Mouse (Mus musculus): ENCODE data around the gene Klhl29. TPM values are rescaled to one million over a fixed set of nuclear protein-coding genes. Genes with fewer than 3 reads are reported as not detected.

Gene Klhl29
- total and polyA plus RNA-seq, 2 experiments from 2014 or later: 3.0 to 16.7 TPM

DNA sequence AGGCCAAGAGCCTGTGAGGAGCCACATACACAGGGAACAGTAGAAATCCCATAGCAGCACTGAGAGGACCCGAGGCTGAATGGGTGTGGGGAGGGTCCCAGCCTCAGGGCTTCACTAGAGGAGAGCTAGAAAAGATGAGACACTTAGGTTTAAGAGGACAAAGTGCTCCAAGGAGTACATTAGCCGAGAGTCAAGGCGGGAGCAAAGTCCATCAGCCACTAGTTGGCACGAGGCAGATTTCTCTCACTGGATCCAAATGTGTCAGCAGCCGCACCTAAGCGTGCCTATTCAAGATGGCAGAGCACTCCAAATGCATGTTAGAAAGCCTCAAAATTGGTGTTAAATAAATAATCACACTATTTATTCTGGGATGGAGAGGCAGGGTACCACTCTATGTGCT is 90.5 kb downstream of the Klhl29 start:
- no peaks in the 10 kb centered on the region for H3K9me3 ChIP-seq (ENCODE audit: low read length)
- 90% methylated on average over 6 of the region's 6 CpGs for WGBS
- H3K4me3 ChIP-seq (ENCODE audit: low read length): no peak overlapping the region
- no peaks in the 10 kb centered on the region for H3K27me3 ChIP-seq (ENCODE audit: insufficient read depth, low read length)
- no peak overlapping the region for H3K4me2 ChIP-seq (ENCODE audit: low read depth, low read length)
- DNase-seq (ENCODE audit: low spot score) (no peak), ATAC-seq (no peak)
- no peak overlapping the region for H3K9ac ChIP-seq (replicated peaks; ENCODE audit: low read length)
- no peak for TF ChIP-seq CTCF (IDR thresholded peaks at IDR 0.05; ENCODE audit: low read depth)
- H3K4me1 ChIP-seq (ENCODE audit: insufficient read depth, low read length): peaks cover under 1% of the 10 kb centered on the region; the same call in 1 of the 2 replicates
- no peaks in the 10 kb centered on the region for H3K36me3 ChIP-seq (ENCODE audit: insufficient read depth, low read length)
- H3K27ac ChIP-seq: no peak overlapping the region

- no peak for DNase-seq (ENCODE audit: low spot score)
- no peak for TF ChIP-seq CTCF (IDR thresholded peaks at IDR 0.05; ENCODE audit: low read depth)
- Histone ChIP-seq H3K36me3 (ENCODE audit: insufficient read depth, low read length) (no peaks in the 10 kb centered on the region), H3K9me3 (ENCODE audit: low read length) (no peaks in the 10 kb centered on the region), H3K4me2 (ENCODE audit: low read depth, low read length) (no peak overlapping the region), H3K4me3 (ENCODE audit: low read length) (no peak overlapping the region), H3K9ac (replicated peaks; ENCODE audit: low read length) (no peak overlapping the region), H3K27me3 (ENCODE audit: insufficient read depth, low read length) (no peaks in the 10 kb centered on the region), H3K4me1 (ENCODE audit: insufficient read depth, low read length) (peaks cover 5% of the 10 kb centered on the region; the same call in 1 of the 2 replicates), H3K27ac (no peak overlapping the region)
- no peak for ATAC-seq
- WGBS: 61% methylated on average over 2 of the region's 2 CpGs
Measured at GRCm38 (mm10) chr12:5283654-5284053, 91.8 kb downstream of the Klhl29 start.

GRCm38 (mm10) chr12:5282611-5283010 is 92.9 kb downstream of the Klhl29 start:
- H3K27me3 ChIP-seq (ENCODE audit: insufficient read depth, low read length): no peaks in the 10 kb centered on the region
- no peaks in the 10 kb centered on the region for H3K9me3 ChIP-seq (ENCODE audit: low read length)
- no peak overlapping the region for H3K27ac ChIP-seq
- no peak overlapping the region for H3K4me2 ChIP-seq (ENCODE audit: low read depth, low read length)
- DNase-seq (ENCODE audit: low spot score) (no peak), ATAC-seq (no peak)
- WGBS: 77% methylated on average over 2 of the region's 2 CpGs
- peaks cover 5% of the 10 kb centered on the region; the same call in 1 of the 2 replicates for H3K4me1 ChIP-seq (ENCODE audit: insufficient read depth, low read length)
- TF ChIP-seq CTCF (IDR thresholded peaks at IDR 0.05; ENCODE audit: low read depth): no peak
- H3K4me3 ChIP-seq (ENCODE audit: low read length): no peak overlapping the region
- H3K9ac ChIP-seq (replicated peaks; ENCODE audit: low read length): no peak overlapping the region
- no peaks in the 10 kb centered on the region for H3K36me3 ChIP-seq (ENCODE audit: insufficient read depth, low read length)

GRCm38 (mm10) chr12:5279873-5280272 is 95.6 kb downstream of the Klhl29 start:
- no peak overlapping the region for H3K27ac ChIP-seq
- H3K9me3 ChIP-seq (ENCODE audit: low read length): no peaks in the 10 kb centered on the region
- H3K36me3 ChIP-seq (ENCODE audit: insufficient read depth, low read length): no peaks in the 10 kb centered on the region
- ATAC-seq: no peak
- TF ChIP-seq CTCF (IDR thresholded peaks at IDR 0.05; ENCODE audit: low read depth): no peak
- peaks cover 17% of the 10 kb centered on the region; the same call in 1 of the 2 replicates for H3K4me1 ChIP-seq (ENCODE audit: insufficient read depth, low read length)
- no peaks in the 10 kb centered on the region for H3K27me3 ChIP-seq (ENCODE audit: insufficient read depth, low read length)
- no peak overlapping the region for H3K9ac ChIP-seq (replicated peaks; ENCODE audit: low read length)
- H3K4me3 ChIP-seq (ENCODE audit: low read length): no peak overlapping the region
- DNase-seq (ENCODE audit: low spot score): peak; percentile 60
- 27% methylated on average over 1 of the region's 1 CpGs for WGBS
- H3K4me2 ChIP-seq (ENCODE audit: low read depth, low read length): no peak overlapping the region

DNA sequence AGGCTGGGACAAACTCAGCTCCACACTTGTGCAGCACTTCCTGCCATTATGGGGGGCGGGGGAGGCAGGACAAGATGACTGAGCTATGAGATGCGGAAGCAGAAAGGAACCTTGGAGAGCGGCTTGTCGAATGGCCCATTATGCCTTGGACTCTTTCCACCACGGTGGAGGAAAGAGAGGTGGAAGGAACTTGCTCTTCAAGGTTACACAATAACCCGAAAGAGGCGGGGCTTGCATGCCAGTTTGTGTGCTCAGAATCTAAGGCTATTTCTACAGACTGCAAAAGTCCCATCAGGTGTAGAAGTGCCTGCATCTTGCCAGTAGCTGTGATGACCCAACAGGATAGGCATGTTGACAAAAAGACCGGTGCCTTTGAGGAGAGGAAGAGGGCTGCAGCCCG is 98.5 kb downstream of the Klhl29 start:
- Histone ChIP-seq H3K4me1 (ENCODE audit: insufficient read depth, low read length) (peaks cover 23% of the 10 kb centered on the region; the same call in 1 of the 2 replicates), H3K4me3 (ENCODE audit: low read length) (no peak overlapping the region), H3K4me2 (ENCODE audit: low read depth, low read length) (no peak overlapping the region), H3K36me3 (ENCODE audit: insufficient read depth, low read length) (no peaks in the 10 kb centered on the region), H3K27ac (no peak overlapping the region), H3K9me3 (ENCODE audit: low read length) (no peaks in the 10 kb centered on the region), H3K27me3 (ENCODE audit: insufficient read depth, low read length) (no peaks in the 10 kb centered on the region), H3K9ac (replicated peaks; ENCODE audit: low read length) (no peak overlapping the region)
- ATAC-seq (no peak), DNase-seq (ENCODE audit: low spot score) (no peak)
- no peak for TF ChIP-seq CTCF (IDR thresholded peaks at IDR 0.05; ENCODE audit: low read depth)
- 78% methylated on average over 9 of the region's 9 CpGs for WGBS

DNA sequence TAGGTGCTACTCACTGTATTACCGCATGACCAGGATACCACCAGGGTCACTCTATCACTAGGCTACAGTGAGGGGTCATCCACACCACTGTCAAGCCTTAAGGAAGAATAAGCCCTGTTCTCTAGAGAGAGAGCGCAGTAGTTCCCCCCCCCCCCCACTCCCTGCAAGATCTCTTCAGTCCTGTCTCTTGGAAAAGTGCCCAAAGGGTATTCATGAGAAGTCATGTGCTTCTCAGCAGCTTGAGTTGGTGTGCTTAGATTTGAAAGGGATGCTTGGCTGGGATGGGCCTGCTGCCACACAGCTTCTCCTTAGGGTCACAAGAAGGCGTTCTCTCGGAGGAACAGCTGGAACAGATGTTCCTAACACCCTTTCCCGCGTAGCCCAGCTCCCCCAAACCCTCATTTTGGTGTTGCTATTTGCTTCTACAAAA is 100.0 kb downstream of the Klhl29 start:
- TF ChIP-seq CTCF (IDR thresholded peaks at IDR 0.05; ENCODE audit: low read depth): no peak
- no peak overlapping the region for H3K27ac ChIP-seq
- H3K36me3 ChIP-seq (ENCODE audit: insufficient read depth, low read length): no peaks in the 10 kb centered on the region
- 40% methylated on average over 6 of the region's 6 CpGs for WGBS
- H3K4me2 ChIP-seq (ENCODE audit: low read depth, low read length): no peak overlapping the region
- ATAC-seq (peak; percentile 62), DNase-seq (ENCODE audit: low spot score) (peak; percentile 86)
- H3K4me3 ChIP-seq (ENCODE audit: low read length): no peak overlapping the region
- no peaks in the 10 kb centered on the region for H3K9me3 ChIP-seq (ENCODE audit: low read length)
- H3K27me3 ChIP-seq (ENCODE audit: insufficient read depth, low read length): no peaks in the 10 kb centered on the region
- H3K9ac ChIP-seq (replicated peaks; ENCODE audit: low read length): no peak overlapping the region
- peaks cover 23% of the 10 kb centered on the region; the same call in 1 of the 2 replicates for H3K4me1 ChIP-seq (ENCODE audit: insufficient read depth, low read length)

DNA sequence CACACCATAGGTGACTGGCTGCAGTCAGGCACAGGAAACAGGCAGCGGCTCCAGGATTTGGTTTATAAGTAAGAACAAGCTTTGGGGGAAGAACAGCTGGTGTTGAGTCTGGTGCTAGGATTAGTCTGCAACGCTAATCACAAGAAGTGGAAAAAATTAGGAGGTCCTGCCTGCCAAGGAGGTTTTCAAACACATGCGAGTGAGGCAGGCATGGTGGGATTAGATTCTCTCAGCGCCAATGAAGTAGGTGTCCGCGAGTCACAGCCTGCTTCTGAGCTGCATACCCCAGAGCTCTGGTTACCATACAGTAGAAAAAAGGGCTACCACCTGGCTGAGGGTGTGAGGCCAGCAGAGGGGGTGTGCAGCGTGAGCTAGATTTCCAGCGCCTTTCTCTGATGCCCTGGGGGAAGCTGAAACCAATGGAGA is 101.0 kb downstream of the Klhl29 start:
- Histone ChIP-seq H3K9ac (replicated peaks; ENCODE audit: low read length) (no peak overlapping the region), H3K27me3 (ENCODE audit: insufficient read depth, low read length) (no peaks in the 10 kb centered on the region), H3K4me2 (ENCODE audit: low read depth, low read length) (no peak overlapping the region), H3K4me3 (ENCODE audit: low read length) (no peak overlapping the region), H3K9me3 (ENCODE audit: low read length) (no peaks in the 10 kb centered on the region), H3K4me1 (ENCODE audit: insufficient read depth, low read length) (peaks cover 25% of the 10 kb centered on the region; the same call in 1 of the 2 replicates), H3K36me3 (ENCODE audit: insufficient read depth, low read length) (no peaks in the 10 kb centered on the region), H3K27ac (0 out of 2 replicates have a peak overlapping the region, but pooled peaks have one; percentile 1)
- 57% methylated on average over 8 of the region's 8 CpGs for WGBS
- DNase-seq (ENCODE audit: low spot score) (peak; percentile 47), ATAC-seq (no peak)
- TF ChIP-seq CTCF (IDR thresholded peaks at IDR 0.05; ENCODE audit: low read depth): no peak

All from hindbrain, postnatal 0 days (tissue).